Mouse (Mus musculus) cerebellum, adult 2 months (tissue): ENCODE measurements around the gene Dcun1d3. TPM values are rescaled to one million over a fixed set of nuclear protein-coding genes. Genes with fewer than 3 reads are reported as not detected.

Source experiments
- DNase-seq, 2 experiments: peaks; one replicate each; pipeline ENCODE4 v3.0.0; 2021
- H3K27ac ChIP-seq: fragments of 200-500 bp; 2 replicates; pipeline ENCODE4 v1.5.1; 2012; ENCODE audit warnings: low read length, control low read depth, inconsistent platforms; ENCODE audit not compliant: insufficient read depth
- H3K27me3 ChIP-seq: fragments of 200-500 bp; 2 replicates; pipeline ENCODE4 v1.6.1; 2012; ENCODE audit warnings: inconsistent platforms, mild to moderate bottlenecking, low read length, moderate library complexity; ENCODE audit not compliant: control insufficient read depth, insufficient read depth
- H3K4me1 ChIP-seq: fragments of 200-500 bp; 2 replicates; pipeline ENCODE4 v1.6.1; 2011; ENCODE audit warnings: low read length; ENCODE audit not compliant: control insufficient read depth, insufficient read depth
- H3K4me3 ChIP-seq: fragments of 200-500 bp; replicated peaks from 2 replicates; pipeline ENCODE3; 2011; ENCODE audit warnings: mild to moderate bottlenecking, low read depth, low read length, control low read depth; ENCODE audit not compliant: insufficient read depth
- CTCF ChIP-seq: fragments of 200-500 bp; IDR thresholded peaks from 2 replicates; pipeline ENCODE4 v1.5.1; 2011; ENCODE audit warnings: low read depth, mild to moderate bottlenecking, control low read depth, low read length, moderate library complexity, borderline replicate concordance; ENCODE audit not compliant: insufficient read depth
- POLR2A ChIP-seq: fragments of 200-500 bp; IDR thresholded peaks from 2 replicates; pipeline ENCODE4 v1.6.1; 2011; ENCODE audit warnings: low read length, control low read depth, borderline replicate concordance; ENCODE audit not compliant: insufficient read depth
- WGBS: fragments of 180-500 bp; shearing (Covaris S2); methylation state at CpG from one replicate; pipeline ENCODE4 v1.1.7; 2018; 5-methylcytosine and 5-hydroxymethylcytosine counted together
- polyA plus RNA-seq: library from polyadenylated mRNA; depleted of rRNA; stranded (reverse); fragments of >200 nt; gene quantifications from 2 replicates; pipeline ENCODE4 v1.2.3, GENCODE M21; 2012

Gene Dcun1d3
- polyA plus RNA-seq, 1 experiment, result 10.8 TPM

DNA sequence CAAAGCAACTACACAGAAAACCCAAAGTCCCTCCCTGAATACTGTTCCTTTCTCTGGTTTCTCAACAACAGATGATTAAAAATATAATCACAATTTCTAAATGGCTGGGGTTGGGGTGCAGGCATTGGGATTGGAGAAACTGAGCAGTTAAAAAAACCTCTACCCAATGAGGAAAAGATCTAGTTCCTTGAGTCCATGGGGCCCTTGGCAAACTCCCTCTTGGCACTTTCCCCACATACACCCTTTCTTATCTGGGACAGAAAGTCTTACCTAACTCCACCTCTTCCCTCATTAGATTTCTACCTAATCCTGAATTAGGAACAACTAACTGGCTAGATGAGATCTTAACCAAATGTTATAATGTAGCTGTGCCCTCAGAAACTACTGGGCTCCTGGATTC, 41.1 kb downstream of the Dcun1d3 start:
- no peak overlapping the region for H3K27ac ChIP-seq
- H3K27me3 ChIP-seq, result no peaks in the 10 kb centered on the region
- TF ChIP-seq POLR2A (no peak), CTCF (no peak)
- no peak overlapping the region for H3K4me3 ChIP-seq
- no peak for DNase-seq
- no peaks in the 10 kb centered on the region for H3K4me1 ChIP-seq

DNA sequence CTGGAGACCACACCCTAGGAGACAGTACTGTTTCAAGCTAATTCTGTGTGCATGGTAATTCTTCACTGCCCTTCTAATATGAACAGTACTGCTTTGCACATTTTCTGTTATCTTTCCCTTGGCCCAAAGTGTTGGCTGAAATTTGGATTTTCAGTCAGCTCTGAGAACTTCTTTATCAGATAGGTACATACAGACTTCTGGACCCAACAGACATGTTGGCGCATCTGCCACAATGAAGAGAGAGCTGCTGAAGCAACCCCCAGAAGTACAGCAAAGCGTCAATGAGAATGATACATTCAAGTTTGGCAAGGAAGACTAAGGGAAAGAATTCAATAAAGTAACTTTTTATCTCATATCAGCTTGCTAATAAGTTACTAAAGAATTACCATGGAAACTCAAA, 41.7 kb downstream of the Dcun1d3 start:
- 96% methylated on average over 2 of the region's 2 CpGs for WGBS
- no peak for DNase-seq
- Histone ChIP-seq H3K27ac (no peak overlapping the region), H3K4me1 (no peaks in the 10 kb centered on the region), H3K27me3 (no peaks in the 10 kb centered on the region), H3K4me3 (no peak overlapping the region)
- TF ChIP-seq CTCF (no peak), POLR2A (no peak)

DNA sequence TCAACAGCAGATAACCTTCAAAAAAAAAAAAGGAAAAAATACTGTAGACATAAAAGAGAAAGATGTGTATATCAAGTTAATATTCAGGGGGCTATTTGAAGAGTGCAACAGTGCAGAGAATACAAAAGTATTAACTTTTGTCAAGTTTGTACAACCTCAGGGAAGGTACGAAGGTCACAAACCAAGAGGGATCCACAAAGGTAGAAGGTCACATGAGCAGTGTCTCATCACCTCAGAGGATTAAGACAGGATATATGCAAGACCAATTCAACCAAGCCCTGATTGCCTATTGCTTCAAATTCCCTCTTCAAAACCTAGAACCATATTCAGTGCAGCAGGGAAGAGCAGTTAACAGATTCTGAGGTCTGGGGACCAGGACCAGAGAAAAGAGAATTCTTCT, 42.9 kb downstream of the Dcun1d3 start:
- DNase-seq, result no peak
- H3K4me3 ChIP-seq, result no peak overlapping the region
- H3K27me3 ChIP-seq, result no peaks in the 10 kb centered on the region
- H3K27ac ChIP-seq, result no peak overlapping the region
- no peaks in the 10 kb centered on the region for H3K4me1 ChIP-seq
- TF ChIP-seq CTCF (no peak), POLR2A (no peak)
- 95% methylated on average over 1 of the region's 1 CpGs for WGBS

DNA sequence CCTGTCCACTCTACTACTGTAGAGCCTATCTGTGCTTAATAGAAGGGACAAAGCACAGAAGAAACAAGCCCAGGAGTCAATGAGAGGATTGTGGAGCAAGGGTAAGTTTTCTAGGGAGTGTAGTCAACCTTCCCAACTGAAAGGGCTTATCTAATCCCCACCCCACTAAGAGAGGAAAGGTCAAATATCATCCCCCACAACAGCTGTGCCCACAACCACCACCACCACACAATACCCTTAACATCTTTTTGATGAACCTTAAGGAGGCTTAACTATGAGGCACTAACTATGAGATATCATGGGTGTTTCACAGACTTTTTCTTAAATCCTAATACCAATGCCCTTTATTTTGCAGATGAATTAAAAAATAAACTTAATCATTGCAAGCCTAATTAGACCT, 43.6 kb downstream of the Dcun1d3 start:
- Histone ChIP-seq H3K4me1 (no peaks in the 10 kb centered on the region), H3K27me3 (no peaks in the 10 kb centered on the region), H3K4me3 (no peak overlapping the region), H3K27ac (no peak overlapping the region)
- no peak for DNase-seq
- TF ChIP-seq POLR2A (no peak), CTCF (no peak)

DNA sequence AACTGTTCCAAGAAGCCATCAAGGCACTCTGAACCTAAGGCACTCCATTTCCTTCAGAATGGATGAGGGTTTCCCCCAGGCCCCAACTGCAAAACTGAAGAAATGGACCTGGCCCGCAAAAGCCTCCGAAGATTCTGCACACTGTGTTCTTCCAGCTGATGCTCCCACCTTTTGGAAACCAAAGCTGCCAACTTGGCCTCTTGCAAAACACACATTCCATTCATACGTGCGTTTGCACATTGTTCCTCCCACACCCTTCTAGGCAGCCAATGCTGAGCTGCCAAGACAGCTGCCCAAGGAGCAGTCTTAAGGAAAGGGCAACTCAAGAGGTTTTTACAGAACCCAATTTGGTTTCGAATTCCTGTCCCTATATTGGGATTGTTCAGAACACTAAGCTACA, 45.4 kb downstream of the Dcun1d3 start:
- TF ChIP-seq POLR2A (no peak), CTCF (no peak)
- Histone ChIP-seq H3K4me3 (no peak overlapping the region), H3K27me3 (no peaks in the 10 kb centered on the region), H3K27ac (no peak overlapping the region), H3K4me1 (no peaks in the 10 kb centered on the region)
- WGBS, result 61% methylated on average over 5 of the region's 5 CpGs
- no peak for DNase-seq

DNA sequence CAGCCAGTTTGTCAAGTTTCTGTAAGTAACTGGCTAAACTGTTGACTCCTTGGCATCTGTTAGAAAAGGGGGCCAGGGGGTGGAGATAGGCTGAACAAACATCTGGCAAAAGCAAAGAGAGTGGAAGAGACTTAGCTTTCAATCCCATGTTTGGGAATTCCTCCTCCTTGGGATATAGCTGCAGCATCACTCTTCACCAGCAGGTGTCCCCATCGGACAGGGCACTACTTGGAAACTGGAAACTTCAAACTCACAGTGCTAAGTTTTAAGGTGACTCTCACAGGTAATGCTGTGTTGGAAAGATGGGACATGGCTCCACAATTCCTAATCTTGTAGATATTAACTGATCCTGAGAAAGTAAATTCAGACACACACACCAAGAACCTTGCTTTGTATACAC, 47.0 kb downstream of the Dcun1d3 start:
- Histone ChIP-seq H3K27ac (no peak overlapping the region), H3K4me1 (no peaks in the 10 kb centered on the region), H3K27me3 (no peaks in the 10 kb centered on the region), H3K4me3 (no peak overlapping the region)
- peak; percentile 42 to 72 for DNase-seq
- TF ChIP-seq POLR2A (no peak), CTCF (peak; percentile 93)
- 0% methylated on average over 1 of the region's 1 CpGs for WGBS

DNA sequence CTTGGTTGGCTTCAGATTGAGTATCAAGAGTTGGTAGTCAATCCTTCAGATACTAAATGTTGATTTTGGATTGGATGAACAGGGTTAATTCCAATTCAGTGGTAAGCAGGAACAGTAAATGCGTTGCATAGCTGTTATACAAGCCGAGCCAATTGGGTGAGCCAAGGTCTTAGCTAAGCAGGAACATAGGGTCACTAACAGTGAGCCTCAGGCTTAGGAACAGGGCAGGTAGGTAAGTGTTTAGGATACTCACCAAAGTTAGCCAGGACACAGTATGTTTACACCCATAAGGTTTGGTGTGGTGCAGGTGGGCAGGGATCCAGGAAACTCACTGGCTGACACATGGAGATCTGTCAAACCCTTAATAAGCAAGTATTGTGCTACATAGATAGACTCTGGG, 48.7 kb downstream of the Dcun1d3 start:
- H3K4me3 ChIP-seq, result no peak overlapping the region
- 83% methylated on average over 2 of the region's 2 CpGs for WGBS
- TF ChIP-seq POLR2A (no peak), CTCF (no peak)
- no peak for DNase-seq
- no peaks in the 10 kb centered on the region for H3K4me1 ChIP-seq
- no peak overlapping the region for H3K27ac ChIP-seq
- H3K27me3 ChIP-seq, result no peaks in the 10 kb centered on the region

DNA sequence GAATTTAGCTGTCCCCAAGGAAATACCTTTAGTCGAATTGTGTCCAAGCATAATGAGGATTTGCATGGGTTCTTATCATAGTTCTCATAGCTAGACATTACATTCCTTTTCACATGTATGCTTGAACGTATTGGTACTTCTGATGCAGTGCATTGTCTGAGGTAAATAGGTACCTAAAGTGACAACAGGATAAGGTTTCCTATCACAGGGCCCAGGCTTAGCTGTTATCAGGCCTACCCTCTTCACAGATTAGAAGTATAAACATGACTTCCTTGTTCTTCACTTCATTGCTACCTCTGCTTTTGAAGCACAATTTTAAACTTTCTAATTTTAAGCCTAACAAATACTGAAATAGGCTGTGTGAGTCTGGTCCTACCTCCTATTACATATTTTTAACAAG, 50.6 kb downstream of the Dcun1d3 start:
- Histone ChIP-seq H3K4me3 (no peak overlapping the region), H3K27ac (no peak overlapping the region), H3K4me1 (no peaks in the 10 kb centered on the region), H3K27me3 (no peaks in the 10 kb centered on the region)
- 82% methylated on average over 2 of the region's 2 CpGs for WGBS
- DNase-seq, result no peak
- no peak for TF ChIP-seq POLR2A
- no peak for TF ChIP-seq CTCF
